Mouse (Mus musculus): ENCODE results near the gene Dmgdh.

The Dmgdh gene

DNA sequence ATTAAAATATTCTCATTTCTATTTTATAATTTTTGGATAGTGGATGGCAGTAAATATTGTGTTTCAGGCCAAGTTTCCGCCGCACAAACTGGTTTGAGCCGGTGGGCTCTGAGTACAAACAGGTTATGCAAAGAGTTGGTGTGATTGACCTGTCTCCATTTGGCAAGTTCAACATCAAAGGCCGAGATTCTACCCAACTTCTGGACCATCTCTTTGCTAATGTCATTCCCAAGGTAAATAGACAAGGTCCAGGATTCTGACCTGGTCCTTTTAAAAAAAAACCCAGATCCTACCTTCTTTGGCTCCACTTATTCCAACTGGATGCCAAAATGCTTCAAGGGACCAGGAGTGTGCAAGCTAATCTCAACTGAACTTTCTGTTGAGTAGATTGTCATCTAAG, 37.0 kb downstream of the Dmgdh start:
- DNase-seq = peak; percentile 82

DNA sequence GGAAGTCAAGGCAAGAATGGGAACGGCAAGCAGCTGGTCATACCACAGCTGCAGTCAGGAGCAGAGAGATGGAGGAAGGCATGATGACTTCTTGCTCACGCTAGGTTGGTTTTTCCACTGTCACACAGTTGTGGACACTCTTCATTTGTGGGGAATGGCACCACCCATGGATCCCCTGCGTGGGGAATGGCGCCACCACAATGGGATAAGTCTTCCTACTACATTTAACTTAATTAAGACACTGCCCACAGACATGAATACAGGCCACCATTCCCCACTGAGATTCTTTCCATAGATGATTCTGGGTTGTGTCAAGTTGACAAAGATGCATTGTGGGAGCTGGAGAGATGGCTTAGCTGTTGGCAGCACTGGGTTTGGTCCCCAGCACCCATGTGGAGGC, 38.1 kb downstream of the Dmgdh start:
- DNase-seq = no peak

DNA sequence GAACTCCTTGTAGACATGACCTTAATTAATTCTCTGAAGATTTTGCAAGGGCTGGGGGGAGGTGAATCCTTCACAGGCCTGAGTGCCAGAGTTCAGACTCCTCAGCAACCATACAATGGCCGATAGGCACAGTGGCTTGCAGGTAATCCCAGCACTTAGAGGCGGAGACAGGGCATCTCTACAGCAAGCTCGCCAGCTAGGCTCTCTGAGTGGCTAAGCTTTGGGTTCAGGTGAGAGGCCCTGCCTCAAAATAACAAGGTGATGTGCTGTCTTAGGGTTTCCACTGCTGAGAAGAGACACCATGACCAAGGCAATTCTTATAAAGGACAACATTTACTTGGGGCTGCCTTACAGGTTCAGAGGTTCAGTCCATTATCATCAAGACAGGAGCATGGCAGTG, 39.6 kb downstream of the Dmgdh start:
- DNase-seq = no peak

DNA sequence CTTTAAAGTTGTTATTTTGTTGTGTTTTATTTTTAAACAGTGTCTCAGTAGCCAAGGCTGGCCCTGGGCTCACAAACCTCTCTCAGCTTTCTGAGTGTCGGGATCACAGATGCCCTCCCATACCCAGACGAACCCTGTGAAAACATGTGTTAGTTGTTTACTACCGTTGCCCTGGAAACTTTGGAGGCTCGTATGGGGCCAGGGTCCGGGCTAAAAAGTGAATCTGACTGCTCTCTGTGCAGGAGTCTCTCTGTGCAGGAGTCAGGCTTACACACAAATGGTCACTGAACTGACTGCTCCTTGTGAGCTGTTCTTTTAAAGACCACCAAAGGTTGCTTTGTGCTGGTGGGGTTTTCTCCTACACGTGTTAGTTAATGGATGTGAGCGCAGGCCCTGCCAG, 42.9 kb downstream of the Dmgdh start:
- no peak for DNase-seq

DNA sequence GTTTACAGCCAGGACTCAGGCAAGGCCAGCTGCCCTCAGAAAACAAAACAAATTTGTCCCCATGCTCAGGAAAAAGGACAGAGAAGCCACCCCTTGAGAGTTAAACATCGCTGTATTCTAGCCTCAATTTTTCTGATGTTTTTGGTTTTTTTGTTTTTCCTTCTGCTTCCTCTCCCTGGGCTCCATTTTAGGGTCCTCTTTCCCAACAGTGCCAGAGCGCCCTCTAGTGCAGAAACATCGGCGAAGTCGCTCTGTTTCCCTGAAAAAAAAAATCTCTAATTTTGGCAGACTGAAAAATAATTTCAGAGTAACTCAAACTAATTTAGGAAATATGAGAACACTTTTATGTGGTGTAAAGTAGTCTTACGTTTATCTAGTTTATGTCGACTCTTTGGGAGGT, 44.7 kb downstream of the Dmgdh start:
- peak; percentile 60 for DNase-seq

DNA sequence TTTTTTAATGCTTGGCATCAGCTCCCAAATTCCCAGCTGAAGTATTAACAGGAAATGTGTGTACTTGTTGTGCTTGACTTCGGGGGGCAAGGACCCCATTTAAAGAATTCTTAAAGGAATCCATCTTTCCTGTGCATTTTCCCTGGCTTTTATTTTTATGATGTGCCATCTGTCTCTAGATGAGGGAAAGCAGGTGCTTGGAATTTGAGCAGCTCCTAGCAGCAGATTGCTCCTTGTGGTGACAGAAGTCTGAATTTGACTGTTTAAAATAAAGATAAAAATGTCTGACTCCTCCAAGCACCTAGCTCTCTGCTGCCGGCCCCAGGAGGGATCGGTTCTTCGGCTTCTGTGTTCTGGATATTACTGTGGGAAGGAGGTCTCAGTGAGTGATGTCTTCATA, 47.7 kb downstream of the Dmgdh start:
- DNase-seq = no peak

DNA sequence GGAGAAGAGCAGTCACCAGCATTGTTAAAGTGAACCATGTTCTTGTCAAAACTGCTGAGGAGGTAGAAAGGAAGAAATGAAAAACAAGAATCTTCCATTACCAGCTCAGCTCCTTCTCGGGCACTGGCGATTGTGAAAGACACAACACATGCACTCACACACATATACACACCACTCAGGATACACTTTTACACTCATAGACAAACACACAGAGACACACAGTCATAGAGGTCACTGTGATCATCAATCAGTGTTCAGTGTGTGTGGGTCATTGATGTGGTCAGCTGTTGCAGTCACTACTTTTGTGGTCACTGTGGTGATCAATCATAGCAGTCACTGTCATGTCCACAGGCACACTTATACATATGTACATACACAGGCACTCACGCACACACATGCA, 49.2 kb downstream of the Dmgdh start:
- no peak for DNase-seq

DNA sequence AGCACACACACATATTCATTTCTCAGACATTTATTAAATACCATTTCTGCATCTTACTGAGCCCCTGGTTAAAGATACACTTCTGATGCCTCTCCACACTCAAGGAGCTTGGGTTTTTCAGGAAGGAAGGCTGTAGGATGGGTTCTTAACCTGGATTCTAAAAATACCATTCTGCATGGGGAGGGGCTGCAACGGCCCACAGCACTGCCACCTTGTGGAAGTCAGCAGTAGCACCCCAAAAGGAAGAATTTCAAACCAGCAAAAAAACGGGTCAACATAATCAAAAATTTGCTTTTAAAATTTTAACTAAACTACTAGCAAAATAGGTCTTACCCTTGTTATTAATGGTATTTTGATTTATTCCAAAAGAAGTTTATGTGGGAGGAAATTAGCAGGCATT, 50.0 kb downstream of the Dmgdh start:
- DNase-seq = no peak

DNA sequence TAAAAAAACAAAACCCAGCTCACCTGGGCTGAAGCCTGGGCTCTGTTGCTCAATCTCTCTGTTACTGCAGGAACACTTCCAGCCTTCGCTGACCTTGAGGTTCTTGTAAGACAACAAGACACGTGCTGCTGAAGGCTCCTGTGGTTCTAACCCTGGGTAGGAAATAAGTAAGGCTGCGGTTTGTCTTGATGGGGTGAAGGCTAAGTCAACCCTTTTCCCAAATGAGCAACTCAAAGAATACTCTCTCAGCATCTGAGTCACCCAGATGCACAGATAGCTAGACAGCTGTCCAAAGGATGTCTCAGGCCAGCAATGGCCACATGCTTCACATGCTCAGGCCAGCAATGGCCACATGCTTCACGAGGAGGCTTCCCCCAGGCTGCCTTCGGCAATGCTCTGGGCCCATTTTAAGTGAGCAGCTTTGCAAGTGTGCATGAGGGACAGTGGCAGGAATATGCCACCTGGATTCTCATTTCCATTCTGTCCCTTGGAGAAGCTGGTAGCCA, 61.0 kb downstream of the Dmgdh start:
- DNase-seq = no peak

DNA sequence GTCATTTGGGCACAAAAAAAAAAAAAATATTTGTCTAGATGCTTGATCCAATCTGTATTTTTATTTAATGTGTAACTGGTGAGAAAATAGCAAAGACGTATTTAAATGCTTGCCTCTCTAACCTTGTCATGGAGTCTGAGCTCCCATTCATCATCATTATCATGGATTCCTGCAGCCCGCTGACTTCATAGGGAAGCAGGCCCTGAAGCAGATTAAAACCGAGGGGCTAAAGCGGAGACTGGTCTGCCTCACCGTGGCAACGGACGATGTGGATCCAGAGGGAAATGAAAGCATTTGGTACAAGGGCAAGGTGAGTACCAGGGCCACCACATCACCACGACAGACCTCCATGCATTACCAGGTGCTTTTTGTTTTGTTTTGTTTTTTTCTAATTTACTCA, 69.9 kb downstream of the Dmgdh start:
- DNase-seq = no peak

DNA sequence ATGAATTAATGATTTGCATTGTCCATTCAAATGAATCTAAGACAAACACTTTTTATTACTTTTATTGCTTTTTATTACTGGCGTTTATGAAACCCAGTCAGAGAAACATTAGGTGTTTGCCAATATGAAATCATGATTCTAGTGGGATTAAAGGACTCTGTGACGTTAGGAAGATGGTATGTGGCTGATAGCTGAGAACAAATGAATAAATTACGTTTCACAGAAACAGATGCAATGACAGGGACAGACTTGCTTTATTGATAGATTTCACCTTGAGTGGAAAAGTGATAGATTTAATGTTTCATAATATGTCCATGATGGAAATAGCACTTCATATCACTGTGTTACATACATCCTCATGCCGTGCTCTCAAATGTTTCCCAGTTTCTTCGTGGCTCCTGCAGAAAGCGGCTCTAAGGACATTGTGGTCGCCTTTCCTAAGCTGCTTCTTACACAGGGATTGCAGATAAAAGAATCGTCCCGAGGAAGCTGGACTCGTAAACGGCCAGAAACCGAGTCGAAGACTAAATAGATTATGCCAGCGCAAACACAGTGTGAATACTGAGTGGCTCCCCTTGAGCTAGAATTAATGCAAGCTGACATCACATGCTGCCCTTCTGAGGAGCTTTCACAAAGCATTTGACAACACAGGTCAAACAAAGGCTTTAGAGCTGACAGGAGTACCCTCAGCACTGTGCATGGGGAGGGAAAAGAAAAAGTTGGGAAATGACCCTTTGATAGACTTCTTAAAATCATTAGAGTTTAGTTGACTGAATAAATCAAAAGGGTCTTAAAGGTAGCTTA, 78.6 kb downstream of the Dmgdh start:
- no peak for DNase-seq

DNA sequence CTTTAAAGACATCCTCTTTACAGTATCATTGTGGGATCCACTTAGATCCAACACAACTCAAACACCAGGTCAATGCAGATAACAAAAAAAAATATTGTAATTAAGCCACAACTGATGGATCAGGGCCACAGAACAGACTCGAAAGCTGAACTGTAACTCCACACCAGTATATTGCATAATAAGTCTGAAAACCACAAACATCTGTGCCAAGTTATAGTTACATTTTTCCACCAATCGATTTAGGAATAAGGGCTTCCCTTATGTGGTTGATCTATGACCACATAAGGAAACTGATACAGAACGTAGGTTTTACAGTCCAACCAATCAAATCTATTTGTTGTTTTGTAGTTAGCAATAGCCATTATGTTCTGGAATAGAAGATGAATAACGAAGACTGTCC, 80.9 kb downstream of the Dmgdh start:
- DNase-seq = no peak

DNA sequence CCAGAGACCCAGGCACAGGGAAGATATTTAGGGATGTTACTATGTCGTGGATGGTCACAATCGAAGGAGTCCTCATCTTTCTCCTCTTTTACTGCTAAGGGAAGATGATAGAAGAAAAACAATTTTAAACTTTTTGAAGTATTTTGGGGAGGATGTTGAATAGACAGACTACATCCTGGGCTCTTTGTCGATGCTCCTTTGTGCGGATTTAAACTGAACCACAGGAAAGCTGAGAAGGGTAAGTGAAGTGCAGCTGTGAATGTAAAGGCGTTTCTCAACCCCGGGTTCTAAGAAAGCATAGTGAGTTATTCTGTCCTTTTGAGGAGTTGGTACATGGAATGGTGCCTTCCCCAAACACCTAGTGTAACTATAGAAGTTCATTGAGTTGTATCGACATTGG, 82.4 kb downstream of the Dmgdh start:
- DNase-seq = no peak

DNA sequence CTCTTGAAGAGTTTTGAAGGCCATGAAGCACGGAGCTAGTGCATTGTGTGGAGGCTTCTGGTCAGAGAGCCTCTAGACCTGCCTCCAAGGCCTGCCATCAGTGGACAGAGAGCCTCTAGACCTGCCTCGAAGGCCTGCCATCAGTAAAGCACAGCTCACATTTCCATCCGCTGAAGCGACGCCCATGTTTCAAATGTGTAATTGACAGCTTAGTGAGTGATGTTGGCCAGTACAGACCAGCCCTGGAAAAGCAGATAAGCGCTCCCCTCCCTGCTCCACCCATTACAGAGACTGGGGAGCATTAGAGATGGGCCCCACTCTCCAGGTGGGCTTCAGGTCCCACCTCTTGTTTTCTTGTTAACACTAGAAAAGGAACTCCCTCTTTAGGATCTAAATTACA, 83.3 kb downstream of the Dmgdh start:
- no peak for DNase-seq

DNA sequence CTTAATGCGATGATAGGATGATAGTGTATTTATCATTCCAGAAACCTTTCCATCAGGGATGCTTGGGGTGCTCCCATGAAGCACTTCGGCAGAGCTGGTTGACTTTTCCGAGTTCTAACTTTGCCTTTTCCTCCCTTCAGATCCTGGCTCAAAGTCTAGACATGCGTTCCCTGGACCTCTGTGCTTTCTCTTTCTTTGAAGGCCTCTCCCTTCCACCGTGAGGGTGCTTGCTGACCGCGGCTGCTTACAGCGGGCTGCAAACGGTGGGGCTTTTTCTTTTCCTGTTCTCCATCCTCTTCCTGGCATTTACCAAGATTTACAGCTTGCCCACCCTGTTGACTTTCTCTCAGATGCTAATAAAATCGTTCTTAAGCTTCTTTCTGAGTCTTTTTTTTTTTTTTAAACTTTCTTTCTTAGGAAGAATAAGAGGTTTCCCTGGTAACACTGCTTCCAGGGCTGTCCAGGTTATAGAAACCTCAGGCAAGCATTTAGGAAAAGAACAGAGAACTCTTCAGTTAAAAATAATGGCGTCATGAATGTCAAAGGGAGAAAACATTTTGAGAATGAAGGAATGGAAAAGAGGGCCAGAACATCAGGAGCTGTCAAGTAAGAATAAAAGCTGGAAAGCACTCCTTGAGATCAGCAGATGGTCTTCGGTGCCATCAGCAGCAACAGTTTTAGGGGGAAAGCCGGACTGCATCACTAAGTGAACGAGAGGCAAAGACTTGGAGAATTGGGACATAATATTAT, 84.1 kb downstream of the Dmgdh start:
- no peak for DNase-seq

DNA sequence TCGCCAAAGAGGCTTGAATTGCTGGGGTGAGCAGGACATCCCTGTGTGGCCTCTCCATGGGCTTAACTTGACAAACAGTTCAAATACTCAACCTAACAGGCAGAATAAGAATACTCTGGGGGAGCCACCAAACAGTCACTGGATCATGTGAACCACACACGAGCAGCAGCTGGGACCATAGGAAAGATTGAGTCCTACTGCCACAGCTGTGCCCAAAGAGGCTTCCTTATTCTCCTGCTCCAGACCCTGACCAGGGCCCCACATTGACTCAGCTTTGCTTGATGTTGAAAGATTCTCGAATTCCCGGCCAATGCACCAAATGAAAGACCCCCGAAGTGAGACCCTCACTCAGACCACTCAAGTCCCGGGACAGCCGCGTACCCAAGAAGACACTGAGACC, 87.6 kb downstream of the Dmgdh start:
- DNase-seq = no peak

DNA sequence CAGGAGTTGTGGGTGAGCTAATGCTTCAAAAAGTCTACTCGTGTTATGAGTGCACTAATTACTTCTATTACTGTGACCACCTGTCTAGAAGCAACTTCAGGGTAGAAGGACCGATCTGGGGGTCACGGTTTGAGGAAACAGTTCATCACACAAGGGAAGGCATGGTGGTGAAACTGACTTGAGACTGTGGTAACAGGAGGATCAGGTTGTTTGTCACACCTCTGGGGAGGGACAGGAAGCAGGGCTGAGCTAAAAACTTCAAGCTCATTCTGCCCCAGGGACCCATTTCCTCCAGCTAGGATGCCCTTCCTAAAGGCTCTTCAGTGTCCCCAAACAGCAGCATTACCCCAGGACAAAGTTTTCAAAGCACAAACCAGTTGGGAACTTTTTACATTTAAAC, 88.6 kb downstream of the Dmgdh start:
- DNase-seq = no peak

DNA sequence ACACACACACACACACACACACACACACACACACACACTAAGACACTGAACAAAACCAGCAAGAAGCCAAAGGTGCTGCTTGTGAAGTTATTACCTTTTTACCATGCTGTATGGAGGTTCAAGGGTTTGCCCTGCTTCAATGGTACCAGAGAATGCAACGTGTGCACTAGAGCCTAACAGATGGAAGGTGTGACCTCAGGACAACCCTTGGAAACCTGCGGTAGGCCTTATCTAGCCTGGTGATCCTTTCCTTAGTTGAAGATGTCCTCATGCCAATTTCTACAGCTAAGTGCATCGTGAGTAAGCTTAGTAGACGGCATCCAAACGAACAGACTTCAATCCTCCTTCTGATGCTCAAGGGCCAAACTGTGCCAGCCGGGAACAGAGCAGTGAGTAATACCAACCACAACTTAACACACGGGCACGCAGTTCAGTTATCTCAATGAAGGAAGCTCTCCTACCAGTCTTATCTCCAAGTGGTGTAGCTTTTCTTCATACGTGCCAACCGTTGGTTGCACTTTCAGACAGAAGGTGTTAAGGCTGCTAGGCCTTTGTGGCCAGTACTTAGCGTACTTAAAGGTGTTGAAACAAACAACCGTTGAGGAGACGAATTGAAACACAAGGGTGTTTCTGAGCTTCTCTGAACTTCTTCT, 90.2 kb downstream of the Dmgdh start:
- DNase-seq = no peak

DNA sequence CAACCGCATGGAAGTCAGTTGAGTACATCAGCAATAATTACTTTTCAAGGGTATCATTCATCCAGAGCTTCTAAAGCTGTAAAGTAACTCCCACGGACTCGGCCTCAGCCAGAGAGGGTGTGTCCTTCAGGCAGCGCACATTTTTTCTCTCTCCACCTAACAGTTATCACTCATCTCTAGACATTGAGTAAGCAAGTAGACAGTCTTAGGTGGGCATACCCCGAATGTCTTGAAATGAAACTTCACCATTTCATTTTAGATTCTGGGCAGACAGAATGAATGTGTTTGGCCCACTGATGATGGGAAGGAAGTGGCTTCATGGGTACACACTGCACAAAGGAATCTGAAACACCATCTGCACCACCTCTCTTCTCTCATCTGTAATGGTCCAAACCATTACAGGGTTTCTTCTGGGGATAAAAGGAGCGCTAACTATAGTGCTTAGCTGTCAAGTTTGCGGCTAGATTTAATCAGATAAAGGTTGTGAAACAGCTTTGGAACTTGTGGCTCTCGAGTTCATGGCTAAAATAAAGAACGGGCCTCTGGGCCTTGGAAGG, 96.9 kb downstream of the Dmgdh start:
- peak; percentile 17 for DNase-seq

DNA sequence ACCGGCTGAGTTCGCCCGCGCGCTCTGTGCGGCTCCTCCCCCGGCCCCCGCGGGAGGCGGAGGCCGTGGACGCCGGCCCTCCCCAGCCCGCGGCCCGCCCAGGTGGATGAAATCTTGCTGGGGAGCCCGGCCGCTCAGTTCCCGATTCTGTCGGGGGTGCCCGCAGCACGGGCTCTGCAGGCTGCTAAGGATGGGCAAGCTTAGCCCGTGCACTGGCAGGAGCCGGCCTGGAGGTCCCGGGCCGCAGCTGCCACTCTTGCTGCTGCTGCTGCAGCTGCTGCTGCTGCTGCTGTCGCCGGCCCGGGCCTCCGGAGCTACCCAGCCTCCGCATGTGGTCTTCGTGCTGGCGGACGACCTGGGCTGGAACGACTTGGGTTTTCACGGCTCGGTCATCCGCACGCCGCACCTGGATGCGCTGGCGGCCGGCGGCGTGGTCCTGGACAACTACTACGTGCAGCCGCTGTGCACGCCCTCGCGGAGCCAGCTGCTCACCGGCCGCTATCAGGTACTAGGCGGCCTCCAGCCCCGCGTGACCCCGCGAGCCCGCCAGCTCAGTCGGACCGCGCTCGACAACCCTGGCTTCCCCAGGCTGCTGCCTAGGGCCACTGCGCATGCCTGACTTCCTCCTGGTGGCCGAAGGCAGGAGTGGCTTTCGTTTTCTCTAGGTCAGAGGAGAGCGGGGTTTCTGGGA, 97.5 kb downstream of the Dmgdh start, which contains the start of gene Arsb:
TSS of gene Arsb (plus strand) at position 43 of the 691 bp plus-strand sequence.
- DNase-seq = peak; percentile 91

DNA sequence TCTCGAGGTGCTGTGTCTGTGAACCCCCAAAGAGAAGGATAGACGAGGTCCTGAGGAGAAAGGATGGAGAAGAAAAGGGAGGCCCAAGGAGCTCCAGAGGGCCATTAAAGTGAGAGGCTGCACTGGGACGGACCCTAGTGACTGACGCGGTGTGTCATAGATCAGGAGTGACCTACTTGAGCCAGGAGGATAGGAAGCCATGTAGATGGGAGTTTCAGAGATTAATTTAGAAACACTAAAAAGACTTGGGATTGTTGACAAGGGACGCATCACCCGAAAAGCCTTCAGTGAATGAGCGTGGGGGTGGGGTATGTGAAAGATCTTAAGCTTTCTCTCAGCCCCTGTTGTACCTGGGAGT, 98.0 kb downstream of the Dmgdh start:
- DNase-seq = no peak

DNA sequence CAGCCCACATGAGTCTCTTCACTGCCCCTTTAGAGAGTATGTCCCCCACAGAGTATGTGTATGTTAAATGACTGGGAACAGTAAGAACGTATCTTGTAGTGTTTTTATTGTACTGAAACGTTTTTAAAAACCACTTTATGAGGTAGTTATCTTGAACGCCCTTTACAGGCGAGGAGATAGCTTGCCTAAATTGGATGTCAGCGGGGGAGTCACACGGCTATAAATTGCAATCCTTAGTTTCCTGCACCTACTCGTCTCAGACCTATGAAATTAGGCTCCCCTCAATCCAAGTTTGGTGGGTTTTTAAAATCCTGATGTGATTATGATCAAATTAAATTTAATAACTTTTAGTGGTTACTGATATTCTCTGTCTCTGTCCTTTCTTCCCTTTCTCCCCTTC, 98.6 kb downstream of the Dmgdh start:
- DNase-seq = no peak

Data from kidney, adult 9 months (tissue).